Mouse (Mus musculus): ENCODE results near the gene Taar8a.

DNA sequence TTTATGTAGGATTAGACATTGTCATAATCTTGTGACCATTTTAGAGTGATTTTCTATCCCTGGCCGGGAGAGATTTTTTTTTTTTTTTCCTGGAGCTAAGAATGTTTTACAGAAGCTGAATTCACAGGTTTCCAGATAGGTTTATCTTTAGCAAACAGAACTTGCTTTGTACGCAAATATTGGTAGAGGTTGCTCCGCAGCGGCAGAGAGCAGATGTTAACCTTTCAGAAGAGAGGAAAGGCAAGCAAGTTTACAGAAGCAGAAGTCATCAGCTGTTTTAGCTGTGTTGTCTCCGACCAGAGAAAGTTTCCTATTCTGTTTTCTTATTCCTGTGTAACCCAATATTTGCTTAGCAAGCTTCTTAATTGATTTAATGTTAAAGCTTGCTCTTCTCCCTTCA lies 10.3 kb downstream of the Taar8a start:
- no peak for TF ChIP-seq CTCF (IDR thresholded peaks at IDR 0.05; ENCODE audit: borderline replicate concordance, extremely low read depth, insufficient read depth, insufficient read length)
- TF ChIP-seq POLR2A (IDR thresholded peaks at IDR 0.05; ENCODE audit: borderline replicate concordance, extremely low read depth, insufficient read depth, insufficient read length, poor library complexity, severe bottlenecking), result no peak

Measured in brain, embryonic 14.5 days (tissue).